Mouse (Mus musculus) 416B (cell line): ENCODE measurements at regions not wholly inside any gene's neighbourhood (a gene's known extent, or its start where the extent isn't known, plus 50 kb on each side); places are given as distances from the start of the nearest gene placed in this dataset.

Experiments used
- DNase-seq: peaks from one replicate; pipeline ENCODE4 v3.0.0; 2011; ENCODE audit warnings: low read depth

DNA sequence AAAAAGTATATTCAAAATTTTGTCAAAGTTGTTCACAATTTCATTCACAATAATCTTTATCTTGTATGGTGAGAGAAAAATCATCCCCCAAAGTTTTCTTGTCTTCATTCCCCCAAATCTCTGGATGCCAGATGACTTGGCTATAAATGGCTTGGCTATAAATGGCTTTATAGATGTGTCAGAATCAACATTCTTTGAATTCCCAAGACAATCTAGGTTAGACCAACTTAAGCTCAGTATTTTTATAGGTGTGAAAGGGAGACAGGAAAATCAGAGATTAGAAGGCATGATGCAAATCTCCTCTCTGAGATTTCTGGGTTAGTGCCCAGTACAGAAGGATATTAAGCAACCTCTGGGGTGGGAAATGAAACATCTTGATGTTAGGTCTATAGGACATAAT is 685.4 kb downstream of the Ttll7 start:
- no peak for DNase-seq

DNA sequence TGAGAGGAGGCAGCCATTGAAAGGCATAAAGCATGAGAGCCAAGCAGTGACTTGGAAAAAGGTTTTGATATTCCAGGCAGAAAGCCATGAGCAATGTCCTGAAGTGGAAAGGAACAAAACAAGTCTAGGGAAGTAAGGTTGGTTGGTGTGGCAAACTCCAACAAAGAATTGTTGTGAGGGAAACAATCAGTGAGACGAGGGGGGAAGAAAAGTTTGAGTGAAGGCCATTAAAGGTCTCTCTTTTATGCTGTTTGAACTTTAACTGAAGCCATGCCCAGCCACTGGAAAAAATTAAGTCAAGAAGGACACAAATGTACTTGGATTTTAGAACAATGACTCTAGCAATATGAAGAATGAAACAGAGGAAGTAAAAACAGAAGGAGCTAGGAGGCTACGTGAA is 680.0 kb downstream of the Ttll7 start:
- DNase-seq: no peak

- DNase-seq: no peak
These were observed 679.5 kb downstream of the Ttll7 start for GRCm38 (mm10) chr3:147531608-147532180.
